Mouse (Mus musculus): Measurements from ENCODE around the gene Myo7a. TPM values are rescaled to one million over a fixed set of nuclear protein-coding genes. Genes with fewer than 3 reads are reported as not detected.

The Myo7a gene
- polyA plus RNA-seq, 1 experiment from 2014 or later, result 9.9 TPM

- Histone ChIP-seq H3K27ac (ENCODE audit: low read length) (no peak overlapping the region), H3K9ac (ENCODE audit: low read length) (no peak overlapping the region), H3K36me3 (ENCODE audit: control insufficient read depth, insufficient read depth, low read length) (no peaks in the 10 kb centered on the region), H3K4me3 (ENCODE audit: low read length) (no peak overlapping the region), H3K4me1 (replicated peaks; ENCODE audit: control insufficient read depth, insufficient read depth, low read length) (no peaks in the 10 kb centered on the region), H3K4me2 (ENCODE audit: low read depth, low read length) (no peak overlapping the region), H3K9me3 (ENCODE audit: control insufficient read depth, low read length) (no peaks in the 10 kb centered on the region), H3K27me3 (ENCODE audit: control insufficient read depth, insufficient read depth, low read depth, low read length) (no peaks in the 10 kb centered on the region)
- 89% methylated on average over 8 of the region's 8 CpGs for WGBS
- ATAC-seq (ENCODE audit: low read depth), result no peak
Observed at GRCm38 (mm10) chr7:98131751-98132150, 12.4 kb upstream of the Myo7a start.

- Histone ChIP-seq H3K4me3 (ENCODE audit: low read length) (no peak overlapping the region), H3K27ac (ENCODE audit: low read length) (no peak overlapping the region), H3K27me3 (ENCODE audit: control insufficient read depth, insufficient read depth, low read depth, low read length) (no peaks in the 10 kb centered on the region), H3K9ac (ENCODE audit: low read length) (no peak overlapping the region), H3K4me2 (ENCODE audit: low read depth, low read length) (no peak overlapping the region), H3K4me1 (replicated peaks; ENCODE audit: control insufficient read depth, insufficient read depth, low read length) (no peaks in the 10 kb centered on the region), H3K9me3 (ENCODE audit: control insufficient read depth, low read length) (no peaks in the 10 kb centered on the region), H3K36me3 (ENCODE audit: control insufficient read depth, insufficient read depth, low read length) (no peaks in the 10 kb centered on the region)
- 28% methylated on average over 5 of the region's 5 CpGs for WGBS
- ATAC-seq (ENCODE audit: low read depth), result no peak
Observed at GRCm38 (mm10) chr7:98125473-98125872, 6.1 kb upstream of the Myo7a start.

DNA sequence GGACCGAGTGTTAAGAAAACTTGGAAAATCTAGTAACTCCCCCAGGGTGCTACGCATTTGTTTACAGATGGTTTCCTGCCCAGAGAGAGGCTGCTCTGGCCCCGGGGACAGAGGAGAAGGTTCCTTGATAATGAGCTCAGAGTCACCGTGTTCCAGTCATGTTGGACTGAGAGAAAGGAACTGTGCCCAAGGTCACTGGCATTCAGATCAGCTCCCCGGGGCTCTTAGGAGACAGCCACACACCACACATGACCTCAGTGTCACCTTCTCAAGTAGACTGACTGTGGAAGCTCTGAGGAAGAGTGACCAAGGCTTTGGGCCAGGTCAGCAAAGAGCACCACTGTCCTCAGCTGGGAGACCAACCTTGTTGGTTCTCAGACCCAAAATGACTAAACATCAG lies 5.4 kb upstream of the Myo7a start:
- no peaks in the 10 kb centered on the region for H3K9me3 ChIP-seq (ENCODE audit: control insufficient read depth, low read length)
- no peak overlapping the region for H3K27ac ChIP-seq (ENCODE audit: low read length)
- no peaks in the 10 kb centered on the region; the same call in 1 of the 2 replicates for H3K4me1 ChIP-seq (replicated peaks; ENCODE audit: control insufficient read depth, insufficient read depth, low read length)
- H3K9ac ChIP-seq (ENCODE audit: low read length), result no peak overlapping the region; the same call in 1 of the 2 replicates
- H3K27me3 ChIP-seq (ENCODE audit: control insufficient read depth, insufficient read depth, low read depth, low read length), result no peaks in the 10 kb centered on the region
- H3K4me3 ChIP-seq (ENCODE audit: low read length), result no peak overlapping the region
- WGBS, result 28% methylated on average over 5 of the region's 5 CpGs
- no peaks in the 10 kb centered on the region for H3K36me3 ChIP-seq (ENCODE audit: control insufficient read depth, insufficient read depth, low read length)
- no peak for ATAC-seq (ENCODE audit: low read depth)
- no peak overlapping the region for H3K4me2 ChIP-seq (ENCODE audit: low read depth, low read length)

DNA sequence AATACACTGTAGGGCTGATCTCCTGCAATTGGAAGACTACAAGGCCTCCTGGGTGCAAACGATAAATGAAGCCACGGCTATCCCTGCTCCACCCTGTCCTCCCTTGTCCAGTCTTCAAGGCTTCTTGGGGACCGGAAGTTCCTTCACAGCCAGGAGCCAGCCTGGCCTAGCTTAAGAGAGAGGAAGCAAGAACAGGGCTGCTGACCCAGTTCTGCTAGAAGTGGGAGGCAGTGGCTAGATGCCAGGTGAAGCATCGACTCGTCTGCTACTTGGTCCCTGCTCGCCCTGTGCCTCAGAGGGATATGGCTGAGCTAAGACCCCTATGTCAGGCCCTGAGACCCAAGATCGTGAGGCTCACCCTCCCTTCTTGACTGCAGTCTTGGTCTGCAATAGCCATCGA lies 2.3 kb upstream of the Myo7a start:
- Histone ChIP-seq H3K27me3 (ENCODE audit: control insufficient read depth, insufficient read depth, low read depth, low read length) (no peaks in the 10 kb centered on the region), H3K4me3 (ENCODE audit: low read length) (no peak overlapping the region), H3K9ac (ENCODE audit: low read length) (no peak overlapping the region), H3K36me3 (ENCODE audit: control insufficient read depth, insufficient read depth, low read length) (no peaks in the 10 kb centered on the region), H3K4me2 (ENCODE audit: low read depth, low read length) (no peak overlapping the region), H3K9me3 (ENCODE audit: control insufficient read depth, low read length) (no peaks in the 10 kb centered on the region), H3K27ac (ENCODE audit: low read length) (no peak overlapping the region), H3K4me1 (replicated peaks; ENCODE audit: control insufficient read depth, insufficient read depth, low read length) (peaks cover 3% of the 10 kb centered on the region)
- WGBS, result 54% methylated on average over 8 of the region's 8 CpGs
- no peak for ATAC-seq (ENCODE audit: low read depth)

DNA sequence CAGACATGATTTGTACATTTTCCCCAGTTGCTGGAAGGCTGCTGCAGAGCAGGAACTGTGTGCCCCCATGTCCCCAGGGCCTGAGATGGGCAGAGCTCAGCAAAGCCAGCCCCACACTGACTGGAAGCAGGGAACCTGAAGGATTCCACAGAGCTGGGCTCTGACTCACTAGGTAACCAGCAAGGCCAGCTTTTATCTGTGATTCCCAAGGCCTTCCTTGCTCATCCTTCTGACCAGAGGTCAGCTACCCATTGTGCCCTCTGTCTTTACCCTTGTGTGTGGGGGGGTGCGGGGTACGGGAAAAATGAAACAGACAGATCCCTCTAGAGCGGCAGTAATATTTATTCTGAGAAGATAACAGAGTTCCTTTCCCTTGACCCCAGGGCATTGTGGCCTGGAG lies 1.9 kb upstream of the Myo7a start:
- 55% methylated on average over 3 of the region's 3 CpGs for WGBS
- Histone ChIP-seq H3K9ac (ENCODE audit: low read length) (no peak overlapping the region), H3K4me2 (ENCODE audit: low read depth, low read length) (no peak overlapping the region), H3K36me3 (ENCODE audit: control insufficient read depth, insufficient read depth, low read length) (no peaks in the 10 kb centered on the region), H3K4me3 (ENCODE audit: low read length) (no peak overlapping the region), H3K4me1 (replicated peaks; ENCODE audit: control insufficient read depth, insufficient read depth, low read length) (peaks cover 3% of the 10 kb centered on the region), H3K27me3 (ENCODE audit: control insufficient read depth, insufficient read depth, low read depth, low read length) (no peaks in the 10 kb centered on the region), H3K27ac (ENCODE audit: low read length) (no peak overlapping the region), H3K9me3 (ENCODE audit: control insufficient read depth, low read length) (no peaks in the 10 kb centered on the region)
- no peak for ATAC-seq (ENCODE audit: low read depth)

DNA sequence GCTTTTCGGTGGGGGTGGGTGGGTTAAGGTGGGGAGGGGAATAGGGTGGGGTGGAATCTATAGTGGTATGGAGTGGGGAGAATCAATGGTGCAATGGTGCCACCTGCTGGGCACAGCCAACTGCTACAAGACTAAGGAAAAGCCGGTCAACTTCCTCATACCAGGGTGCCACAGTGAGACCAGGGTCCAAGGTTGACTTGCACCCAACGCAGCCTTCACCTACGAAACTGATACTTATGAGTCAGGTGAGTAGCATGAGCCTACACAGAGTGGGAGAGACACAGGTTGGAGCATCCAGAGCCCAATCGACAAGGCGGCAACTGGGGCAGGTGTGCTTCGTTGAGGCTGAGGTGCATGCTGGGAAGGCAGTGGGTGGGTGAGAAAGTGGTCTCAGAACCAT lies 1.0 kb upstream of the Myo7a start:
- peak; percentile 69 for ATAC-seq (ENCODE audit: low read depth)
- peak overlapping the region; percentile 54 for H3K4me2 ChIP-seq (ENCODE audit: low read depth, low read length)
- H3K9ac ChIP-seq (ENCODE audit: low read length), result peak overlapping the region; percentile 42
- H3K27ac ChIP-seq (ENCODE audit: low read length), result no peak overlapping the region
- H3K4me3 ChIP-seq (ENCODE audit: low read length), result peak overlapping the region; percentile 19
- 3% methylated on average over 7 of the region's 7 CpGs for WGBS
- peaks cover 3% of the 10 kb centered on the region for H3K4me1 ChIP-seq (replicated peaks; ENCODE audit: control insufficient read depth, insufficient read depth, low read length)
- H3K27me3 ChIP-seq (ENCODE audit: control insufficient read depth, insufficient read depth, low read depth, low read length), result no peaks in the 10 kb centered on the region
- H3K9me3 ChIP-seq (ENCODE audit: control insufficient read depth, low read length), result no peaks in the 10 kb centered on the region
- no peaks in the 10 kb centered on the region for H3K36me3 ChIP-seq (ENCODE audit: control insufficient read depth, insufficient read depth, low read length)

GRCm38 (mm10) chr7:98119961-98120232 lies 573 bp upstream of the Myo7a start:
- Histone ChIP-seq H3K4me3 (ENCODE audit: low read length) (no peak overlapping the region), H3K36me3 (ENCODE audit: control insufficient read depth, insufficient read depth, low read length) (no peaks in the 10 kb centered on the region), H3K4me1 (replicated peaks; ENCODE audit: control insufficient read depth, insufficient read depth, low read length) (peaks cover 3% of the 10 kb centered on the region), H3K4me2 (ENCODE audit: low read depth, low read length) (no peak overlapping the region), H3K9me3 (ENCODE audit: control insufficient read depth, low read length) (no peaks in the 10 kb centered on the region), H3K27ac (ENCODE audit: low read length) (no peak overlapping the region), H3K9ac (ENCODE audit: low read length) (no peak overlapping the region), H3K27me3 (ENCODE audit: control insufficient read depth, insufficient read depth, low read depth, low read length) (no peaks in the 10 kb centered on the region)
- 74% methylated on average over 2 of the region's 2 CpGs for WGBS
- ATAC-seq (ENCODE audit: low read depth), result no peak

- H3K27me3 ChIP-seq (ENCODE audit: control insufficient read depth, insufficient read depth, low read depth, low read length), result peaks cover 4% of the 10 kb centered on the region
- H3K4me1 ChIP-seq (replicated peaks; ENCODE audit: control insufficient read depth, insufficient read depth, low read length), result peaks cover 3% of the 10 kb centered on the region
- H3K9me3 ChIP-seq (ENCODE audit: control insufficient read depth, low read length), result no peaks in the 10 kb centered on the region
- no peaks in the 10 kb centered on the region for H3K36me3 ChIP-seq (ENCODE audit: control insufficient read depth, insufficient read depth, low read length)
- peak overlapping the region; percentile 17; the same call in 1 of the 2 replicates for H3K9ac ChIP-seq (ENCODE audit: low read length)
- WGBS, result 18% methylated on average over 11 of the region's 11 CpGs
- no peak overlapping the region for H3K27ac ChIP-seq (ENCODE audit: low read length)
- no peak overlapping the region for H3K4me2 ChIP-seq (ENCODE audit: low read depth, low read length)
- no peak overlapping the region for H3K4me3 ChIP-seq (ENCODE audit: low read length)
- ATAC-seq (ENCODE audit: low read depth), result peak; percentile 68
Observed at GRCm38 (mm10) chr7:98117012-98117660, 2.2 kb downstream of the Myo7a start.

DNA sequence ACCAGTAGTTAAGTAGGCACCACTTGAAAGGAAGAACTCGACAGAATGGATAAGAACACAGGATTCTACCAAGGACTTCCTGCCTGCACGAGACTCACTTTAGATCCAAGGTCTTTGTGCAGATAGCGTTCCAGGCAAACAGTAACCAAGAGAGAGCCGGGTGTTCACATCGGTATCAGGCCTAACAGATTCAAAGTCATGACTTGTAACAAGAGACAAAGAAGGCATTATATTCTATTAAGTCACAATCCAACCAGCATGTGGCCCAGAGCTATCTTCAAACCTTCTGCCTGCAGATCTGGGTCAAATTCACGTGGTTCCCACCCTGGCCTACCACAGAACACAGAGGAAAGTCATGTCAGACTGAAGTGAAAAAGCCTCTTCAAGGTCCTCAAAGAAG lies 4.7 kb downstream of the Myo7a start:
- 49% methylated on average over 6 of the region's 6 CpGs for WGBS
- Histone ChIP-seq H3K9ac (ENCODE audit: low read length) (no peak overlapping the region), H3K27me3 (ENCODE audit: control insufficient read depth, insufficient read depth, low read depth, low read length) (peaks cover 23% of the 10 kb centered on the region), H3K4me1 (replicated peaks; ENCODE audit: control insufficient read depth, insufficient read depth, low read length) (peaks cover 8% of the 10 kb centered on the region), H3K4me3 (ENCODE audit: low read length) (no peak overlapping the region), H3K36me3 (ENCODE audit: control insufficient read depth, insufficient read depth, low read length) (no peaks in the 10 kb centered on the region), H3K4me2 (ENCODE audit: low read depth, low read length) (no peak overlapping the region), H3K27ac (ENCODE audit: low read length) (no peak overlapping the region), H3K9me3 (ENCODE audit: control insufficient read depth, low read length) (no peaks in the 10 kb centered on the region)
- no peak for ATAC-seq (ENCODE audit: low read depth)

DNA sequence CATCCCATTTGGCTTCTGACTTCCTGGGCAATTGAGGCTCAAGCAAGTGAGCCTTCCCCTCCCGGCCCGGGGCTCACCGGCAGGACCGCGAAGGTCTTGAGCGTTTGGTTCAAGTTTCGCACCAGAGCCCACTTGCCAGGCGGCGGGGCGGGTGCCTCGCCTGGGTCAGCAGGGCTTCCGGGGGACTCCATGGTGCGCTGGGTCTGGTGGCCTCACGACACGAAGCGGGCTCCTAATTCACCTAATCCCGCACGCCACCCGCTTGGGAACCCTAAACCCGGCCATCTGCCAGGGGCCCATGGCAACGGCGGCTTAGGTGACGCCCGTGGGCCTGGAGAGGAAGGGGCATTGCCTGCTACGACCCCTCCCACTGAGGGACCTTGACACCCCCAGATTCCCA lies 8.1 kb downstream of the Myo7a start:
- peak overlapping the region; percentile 32 for H3K4me3 ChIP-seq (ENCODE audit: low read length)
- no peaks in the 10 kb centered on the region for H3K9me3 ChIP-seq (ENCODE audit: control insufficient read depth, low read length)
- H3K27me3 ChIP-seq (ENCODE audit: control insufficient read depth, insufficient read depth, low read depth, low read length), result peaks cover 23% of the 10 kb centered on the region
- H3K4me2 ChIP-seq (ENCODE audit: low read depth, low read length), result peak overlapping the region; percentile 45
- H3K27ac ChIP-seq (ENCODE audit: low read length), result no peak overlapping the region
- no peaks in the 10 kb centered on the region for H3K36me3 ChIP-seq (ENCODE audit: control insufficient read depth, insufficient read depth, low read length)
- H3K4me1 ChIP-seq (replicated peaks; ENCODE audit: control insufficient read depth, insufficient read depth, low read length), result peaks cover 5% of the 10 kb centered on the region; the same call in 1 of the 2 replicates
- WGBS, result 3% methylated on average over 25 of the region's 25 CpGs
- no peak for ATAC-seq (ENCODE audit: low read depth)
- 0 out of 2 replicates have a peak overlapping the region, but pooled peaks have one; percentile 39 for H3K9ac ChIP-seq (ENCODE audit: low read length)

Data from lung, embryonic 16.5 days (tissue).